Mouse (Mus musculus) liver, embryonic 16.5 days (tissue): ENCODE measurements around the gene Tapbpl. TPM values are rescaled to one million over a fixed set of nuclear protein-coding genes. Genes with fewer than 3 reads are reported as not detected.

Source experiments
- ATAC-seq: fragments of 200-750 bp; cut with Nextera tagmentation; 2 replicates; pipeline ENCODE4 v1.8.0; 2017; ENCODE audit warnings: low read depth, mild to moderate bottlenecking, moderate number of reproducible peaks, moderate library complexity
- H3K27ac ChIP-seq: fragments of 300-500 bp; sonication (generic); 2 replicates; pipeline ENCODE4 v1.5.1; 2014; ENCODE audit warnings: mild to moderate bottlenecking, low read length
- H3K27me3 ChIP-seq: fragments of 300-500 bp; sonication (generic); 2 replicates; pipeline ENCODE4 v1.6.1; 2014; ENCODE audit warnings: low read depth, low read length, mixed read lengths; ENCODE audit not compliant: control insufficient read depth, insufficient read depth
- H3K36me3 ChIP-seq: fragments of 300-500 bp; sonication (generic); 2 replicates; pipeline ENCODE4 v1.6.1; 2014; ENCODE audit warnings: mild to moderate bottlenecking; ENCODE audit not compliant: control insufficient read depth, insufficient read depth
- H3K4me1 ChIP-seq: fragments of 300-500 bp; sonication (generic); 2 replicates; pipeline ENCODE4 v1.6.1; 2014; ENCODE audit warnings: low read depth, low read length, mixed read lengths; ENCODE audit not compliant: control insufficient read depth
- H3K4me2 ChIP-seq: fragments of 300-500 bp; sonication (generic); 2 replicates; pipeline ENCODE4 v1.6.1; 2014; ENCODE audit warnings: low read depth, low read length, mixed read lengths
- H3K4me3 ChIP-seq: fragments of 300-500 bp; sonication (generic); 2 replicates; pipeline ENCODE4 v1.5.1; 2014; ENCODE audit warnings: low read depth, mild to moderate bottlenecking, low read length
- H3K9ac ChIP-seq: fragments of 300-500 bp; sonication (generic); 2 replicates; pipeline ENCODE4 v1.6.1; 2014; ENCODE audit warnings: low read depth, low read length
- H3K9me3 ChIP-seq: fragments of 300-500 bp; sonication (generic); replicated peaks from 2 replicates; pipeline ENCODE4 v1.6.1; 2016; ENCODE audit warnings: low read length; ENCODE audit not compliant: control insufficient read depth
- WGBS: fragments of 180-500 bp; shearing (Covaris S2); extraction: QIAGEN DNeasy Blood & Tissue Kit; methylation state at CpG from one replicate; pipeline ENCODE4 v1.1.7; 2014; ENCODE audit not compliant: insufficient replicate concordance; 5-methylcytosine and 5-hydroxymethylcytosine counted together
- polyA plus RNA-seq: library from polyadenylated mRNA; unstranded; fragments of >200 nt; fragmentation: Nextera tagmentation; extraction: Ambion mirVana; gene quantifications from 2 replicates; pipeline ENCODE4 v1.2.1, GENCODE M21; 2015

Gene Tapbpl
- polyA plus RNA-seq, 1 experiment from 2014 or later: 9.7 TPM

DNA sequence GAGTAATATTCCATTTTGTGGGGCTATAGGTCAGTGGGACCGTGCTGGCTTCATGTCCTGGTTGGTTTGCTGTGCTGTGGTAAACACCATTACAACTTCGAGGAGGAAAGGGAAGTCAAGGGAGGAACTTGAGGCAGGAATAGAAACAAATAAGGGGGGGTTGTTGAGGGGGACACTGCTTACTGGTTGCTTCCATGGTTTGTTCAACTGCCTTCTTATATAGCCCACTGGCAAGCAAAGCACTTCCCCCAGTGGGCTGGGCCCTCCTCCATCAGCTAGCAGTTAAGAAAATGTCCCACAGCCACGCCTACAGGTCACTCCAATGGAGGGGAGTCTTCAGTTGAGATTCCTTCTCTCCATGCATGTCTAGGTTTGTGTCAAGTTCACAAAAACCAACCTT lies 20.6 kb upstream of the Tapbpl start:
- Histone ChIP-seq H3K4me2 (no peak overlapping the region), H3K9me3 (no peaks in the 10 kb centered on the region), H3K4me3 (no peak overlapping the region), H3K9ac (no peak overlapping the region), H3K27ac (no peak overlapping the region), H3K36me3 (no peaks in the 10 kb centered on the region), H3K27me3 (no peaks in the 10 kb centered on the region), H3K4me1 (no peaks in the 10 kb centered on the region; the same call in 1 of the 2 replicates)
- ATAC-seq: 0 out of 2 replicates have a peak, but pooled peaks have one; percentile 9
- 46% methylated on average over 3 of the region's 3 CpGs for WGBS

DNA sequence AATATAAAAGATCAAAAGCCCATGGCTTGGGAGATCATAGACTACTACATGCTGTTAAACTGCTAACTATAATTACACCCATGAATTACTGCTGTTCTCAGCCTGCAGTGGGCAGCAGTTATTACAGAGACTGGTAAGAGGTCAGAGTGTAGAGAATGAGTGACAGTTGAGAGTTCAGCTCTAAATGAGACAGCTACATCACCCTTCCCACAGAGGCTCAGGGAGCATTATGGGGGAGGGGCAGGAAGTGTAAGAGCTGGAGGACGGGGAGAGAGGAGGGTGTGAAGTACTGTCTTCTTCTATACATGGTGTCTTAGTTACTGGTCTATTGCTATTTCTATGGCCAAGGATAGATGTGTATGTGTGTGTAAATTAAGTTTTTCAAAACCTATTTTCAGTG lies 12.9 kb upstream of the Tapbpl start:
- no peak overlapping the region for H3K9ac ChIP-seq
- WGBS: 14% methylated on average over 1 of the region's 1 CpGs
- no peaks in the 10 kb centered on the region for H3K27me3 ChIP-seq
- H3K27ac ChIP-seq: no peak overlapping the region
- no peak for ATAC-seq
- no peaks in the 10 kb centered on the region; the same call in 1 of the 2 replicates for H3K4me1 ChIP-seq
- no peaks in the 10 kb centered on the region for H3K36me3 ChIP-seq
- H3K4me2 ChIP-seq: no peak overlapping the region
- no peaks in the 10 kb centered on the region for H3K9me3 ChIP-seq
- H3K4me3 ChIP-seq: no peak overlapping the region

DNA sequence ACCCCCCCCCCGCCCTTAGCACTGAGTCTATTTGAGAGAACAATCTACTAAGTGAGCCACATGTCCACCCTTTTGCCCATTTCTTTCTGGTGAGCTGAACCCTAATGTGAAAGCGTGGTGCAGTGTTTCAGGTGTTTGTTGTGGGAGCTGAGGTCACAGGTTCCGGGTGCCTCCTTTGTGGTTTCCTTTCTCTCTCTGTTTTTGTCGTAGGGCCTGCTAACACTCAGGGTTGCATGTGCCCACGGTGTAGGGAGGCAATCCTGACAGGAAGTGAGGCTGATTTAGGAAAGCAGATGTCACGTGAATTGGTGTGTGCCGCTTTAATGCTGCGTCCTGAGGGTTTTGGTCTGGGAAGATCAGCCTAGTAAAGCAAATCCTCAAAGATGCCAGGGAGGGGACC lies 9.9 kb upstream of the Tapbpl start:
- no peaks in the 10 kb centered on the region for H3K36me3 ChIP-seq
- no peak for ATAC-seq
- no peak overlapping the region for H3K9ac ChIP-seq
- 28% methylated on average over 8 of the region's 8 CpGs for WGBS
- no peak overlapping the region for H3K4me3 ChIP-seq
- H3K9me3 ChIP-seq: no peaks in the 10 kb centered on the region
- H3K4me2 ChIP-seq: no peak overlapping the region
- no peaks in the 10 kb centered on the region for H3K27me3 ChIP-seq
- no peak overlapping the region for H3K27ac ChIP-seq
- no peaks in the 10 kb centered on the region; the same call in 1 of the 2 replicates for H3K4me1 ChIP-seq

DNA sequence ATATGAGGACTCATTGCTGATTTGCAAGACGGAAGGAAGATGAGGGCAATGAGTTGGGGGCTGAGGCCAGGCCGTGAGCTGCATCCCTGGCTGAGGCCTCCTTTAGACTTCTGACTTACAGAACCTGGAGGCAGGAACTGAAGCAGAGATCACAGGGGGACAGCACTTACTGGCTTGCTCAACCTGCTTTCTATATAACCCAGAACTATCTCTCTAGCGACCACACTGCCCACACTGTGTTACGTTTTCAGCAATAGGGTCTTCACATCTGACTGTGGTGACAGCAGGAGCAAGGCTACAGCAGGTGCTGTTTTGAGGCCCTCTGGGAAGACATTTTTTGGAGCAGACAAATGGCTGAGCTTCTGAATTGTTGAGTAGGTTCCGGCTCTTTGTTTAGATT lies 9.0 kb upstream of the Tapbpl start:
- Histone ChIP-seq H3K9me3 (no peaks in the 10 kb centered on the region), H3K4me2 (no peak overlapping the region), H3K27ac (no peak overlapping the region), H3K4me3 (no peak overlapping the region), H3K4me1 (no peaks in the 10 kb centered on the region; the same call in 1 of the 2 replicates), H3K36me3 (no peaks in the 10 kb centered on the region), H3K9ac (no peak overlapping the region), H3K27me3 (no peaks in the 10 kb centered on the region)
- ATAC-seq: no peak
- WGBS: 57% methylated on average over 5 of the region's 5 CpGs

DNA sequence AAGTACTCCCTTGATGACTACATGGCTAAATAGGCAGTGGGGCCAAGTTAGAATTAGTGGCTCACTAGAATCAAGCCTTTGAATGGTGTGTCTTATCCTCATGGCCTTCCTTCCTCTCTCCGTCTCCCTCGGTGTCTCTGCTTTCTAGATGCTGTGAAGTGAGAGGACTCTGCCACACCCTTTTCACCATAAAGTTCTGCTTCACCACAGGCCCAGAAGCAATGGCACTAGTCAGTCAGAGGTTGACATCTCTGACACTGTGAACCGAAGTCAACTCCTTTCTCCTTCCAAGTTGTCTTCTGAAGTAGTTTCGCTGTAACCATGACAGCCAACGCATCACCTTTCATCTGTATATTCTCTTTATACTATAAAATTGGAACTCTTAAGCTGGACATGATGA lies 7.9 kb upstream of the Tapbpl start:
- Histone ChIP-seq H3K4me2 (no peak overlapping the region), H3K4me3 (no peak overlapping the region), H3K27ac (no peak overlapping the region), H3K36me3 (no peaks in the 10 kb centered on the region), H3K9ac (no peak overlapping the region), H3K9me3 (no peaks in the 10 kb centered on the region), H3K27me3 (no peaks in the 10 kb centered on the region), H3K4me1 (no peaks in the 10 kb centered on the region; the same call in 1 of the 2 replicates)
- WGBS: 71% methylated on average over 5 of the region's 5 CpGs
- no peak for ATAC-seq

DNA sequence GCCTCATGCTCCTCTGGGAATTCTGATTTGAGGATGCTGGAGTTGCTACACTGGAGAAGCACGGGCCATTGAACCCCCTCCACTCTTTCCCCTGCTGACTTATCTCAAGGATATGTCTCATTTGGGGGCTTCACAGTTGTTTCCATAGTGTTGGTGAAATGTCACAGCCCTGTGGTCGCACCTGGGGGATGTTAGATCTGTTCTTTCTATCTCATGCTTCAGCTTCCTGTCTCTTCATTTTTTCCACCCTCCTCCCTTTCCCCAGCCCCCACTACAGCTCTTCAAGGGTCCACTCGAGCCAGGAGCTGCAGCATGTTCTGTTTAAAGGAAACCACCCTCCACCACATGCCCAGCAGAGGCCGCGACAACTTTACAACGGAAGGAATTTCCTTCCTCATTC lies 6.7 kb upstream of the Tapbpl start:
- Histone ChIP-seq H3K27ac (no peak overlapping the region), H3K4me2 (no peak overlapping the region), H3K9ac (no peak overlapping the region), H3K4me3 (no peak overlapping the region), H3K4me1 (no peaks in the 10 kb centered on the region; the same call in 1 of the 2 replicates), H3K9me3 (no peaks in the 10 kb centered on the region), H3K36me3 (no peaks in the 10 kb centered on the region), H3K27me3 (no peaks in the 10 kb centered on the region)
- 17% methylated on average over 6 of the region's 6 CpGs for WGBS
- no peak for ATAC-seq

DNA sequence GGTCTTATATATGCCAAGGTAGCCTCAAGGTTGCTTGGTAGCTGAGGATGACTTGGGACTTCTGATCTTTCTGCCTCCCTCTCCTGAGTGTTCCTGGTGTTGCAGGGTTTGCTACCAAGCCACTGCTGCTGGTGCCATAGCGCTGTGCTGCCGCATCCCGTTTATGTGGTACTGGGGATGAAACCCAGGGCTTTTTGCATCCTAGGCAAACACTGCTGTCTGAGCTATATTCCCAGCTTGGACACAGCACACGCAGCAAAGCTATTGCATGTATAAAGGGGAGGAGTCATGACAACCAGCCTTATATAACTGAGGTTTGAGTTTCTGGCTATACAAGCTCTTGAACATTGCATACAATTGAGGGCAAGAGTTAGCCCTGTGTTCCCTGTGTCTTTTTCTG lies 5.8 kb upstream of the Tapbpl start:
- H3K9ac ChIP-seq: no peak overlapping the region
- H3K27ac ChIP-seq: no peak overlapping the region
- WGBS: 61% methylated on average over 4 of the region's 4 CpGs
- H3K4me3 ChIP-seq: no peak overlapping the region
- H3K4me1 ChIP-seq: peaks cover under 1% of the 10 kb centered on the region
- H3K9me3 ChIP-seq: no peaks in the 10 kb centered on the region
- ATAC-seq: no peak
- H3K4me2 ChIP-seq: no peak overlapping the region
- no peaks in the 10 kb centered on the region for H3K36me3 ChIP-seq
- no peaks in the 10 kb centered on the region for H3K27me3 ChIP-seq

DNA sequence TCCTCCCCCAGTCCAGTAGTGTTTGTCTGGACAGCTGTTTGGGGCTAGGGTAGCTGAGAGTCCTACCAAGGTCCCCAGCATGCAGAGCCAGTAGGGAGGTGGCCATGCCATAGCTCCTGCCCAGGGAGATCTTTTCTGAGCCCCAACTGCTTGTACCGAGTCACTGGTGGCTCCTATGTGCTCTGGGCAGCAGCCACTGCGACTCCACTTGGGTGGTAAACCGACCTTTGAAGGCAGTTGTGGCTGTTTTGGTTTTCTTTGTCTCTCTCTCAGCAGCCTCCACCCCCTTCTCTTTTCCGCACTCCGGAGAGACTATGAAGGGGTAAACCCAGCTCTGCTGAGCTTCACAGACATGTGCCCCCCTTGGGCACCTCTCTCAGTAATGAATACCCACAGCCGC lies 5.1 kb upstream of the Tapbpl start, which contains the start of gene Cd27:
Cd27 (minus strand) TSS at position 229 of the 400 bp plus-strand sequence.
- no peak within 1 kb of the TSS for H3K4me3 ChIP-seq
- no peak within 1 kb of the TSS for H3K9ac ChIP-seq
- no peaks in the 10 kb centered on the region for H3K36me3 ChIP-seq
- H3K27me3 ChIP-seq: no peaks in the 10 kb centered on the region
- WGBS: 37% methylated on average over 6 of the region's 6 CpGs
- H3K4me1 ChIP-seq: peaks cover 7% of the 10 kb centered on the region
- no peak within 1 kb of the TSS for H3K4me2 ChIP-seq
- no peaks in the 10 kb centered on the region for H3K9me3 ChIP-seq
- H3K27ac ChIP-seq: no peak within 1 kb of the TSS
- no peak for ATAC-seq

DNA sequence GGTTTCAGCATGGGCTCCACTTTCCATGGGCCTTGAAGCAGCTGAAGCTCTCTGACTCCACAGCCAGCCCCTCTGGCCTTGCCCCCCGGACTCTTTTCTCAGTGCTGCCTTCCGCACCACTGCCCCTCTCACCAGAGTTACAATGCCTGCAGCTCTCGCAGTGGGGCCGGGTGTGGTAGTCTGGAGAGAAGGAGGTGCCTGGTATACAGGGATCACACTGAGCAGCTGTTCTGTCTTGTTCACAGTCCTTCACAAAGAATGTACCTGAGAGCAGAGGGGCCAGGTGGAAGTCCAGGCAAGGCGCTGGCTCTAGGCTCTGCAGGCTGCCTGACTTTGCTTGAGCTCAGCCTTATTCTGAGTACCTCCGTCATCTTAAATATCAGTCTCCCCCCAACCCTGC lies 4.7 kb upstream of the Tapbpl start:
- Histone ChIP-seq H3K4me2 (no peak overlapping the region), H3K27ac (no peak overlapping the region), H3K4me3 (no peak overlapping the region), H3K4me1 (peaks cover 7% of the 10 kb centered on the region), H3K36me3 (no peaks in the 10 kb centered on the region), H3K27me3 (no peaks in the 10 kb centered on the region), H3K9ac (no peak overlapping the region), H3K9me3 (no peaks in the 10 kb centered on the region)
- ATAC-seq: no peak
- 51% methylated on average over 6 of the region's 6 CpGs for WGBS

DNA sequence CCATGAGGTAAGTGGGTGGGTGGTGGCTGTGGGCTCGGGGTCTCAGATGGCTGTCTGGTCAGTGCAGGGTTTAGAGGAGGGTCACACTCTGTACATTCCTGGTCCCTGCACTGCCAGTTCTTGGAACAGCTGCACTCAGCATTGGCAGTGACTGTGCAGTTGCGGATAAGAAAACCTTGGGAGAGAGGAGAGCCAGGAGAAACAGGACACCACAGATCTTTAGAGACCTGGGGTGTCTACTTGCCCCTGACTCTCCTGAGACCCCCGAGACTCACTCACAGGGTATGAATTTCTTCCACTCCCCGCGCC lies 2.8 kb upstream of the Tapbpl start:
- Histone ChIP-seq H3K9ac (no peak overlapping the region), H3K4me2 (no peak overlapping the region), H3K4me3 (no peak overlapping the region), H3K36me3 (no peaks in the 10 kb centered on the region), H3K27me3 (no peaks in the 10 kb centered on the region), H3K9me3 (no peaks in the 10 kb centered on the region), H3K27ac (no peak overlapping the region), H3K4me1 (peaks cover 14% of the 10 kb centered on the region)
- no peak for ATAC-seq
- WGBS: 65% methylated on average over 5 of the region's 5 CpGs
